Mouse (Mus musculus): ENCODE data around the gene Pou2f1. TPM values are rescaled to one million over a fixed set of nuclear protein-coding genes. Genes with fewer than 3 reads are reported as not detected.
A peak's percentile ranks its signal among the peaks of the same experiment; 100 is the strongest.

Gene Pou2f1
- polyA plus RNA-seq, 1 experiment, result 22.9 TPM

DNA sequence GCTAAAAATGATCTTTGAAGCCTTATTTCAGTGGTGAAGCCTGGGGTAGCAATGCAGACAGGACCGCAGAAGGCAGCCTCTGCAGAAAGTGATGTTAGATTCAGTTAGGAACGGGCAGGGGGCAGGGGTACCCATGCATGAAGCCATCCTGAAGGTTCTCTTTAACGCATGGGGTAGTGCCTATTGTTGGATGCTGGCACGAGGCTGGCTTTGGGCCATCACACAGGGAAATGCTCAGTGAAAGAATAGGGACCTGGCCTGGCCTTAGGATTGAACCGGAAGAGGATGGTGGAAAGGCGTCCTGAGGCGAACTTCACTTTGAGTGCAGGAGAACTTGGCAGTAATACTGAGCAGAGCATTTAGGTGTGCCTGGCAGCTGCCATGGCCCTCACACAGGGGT is 140.4 kb downstream of the Pou2f1 start:
- no peak for DNase-seq (ENCODE audit: low read depth in 1 of 2, low spot score in 2 of 2)
- TF ChIP-seq POLR2A (IDR thresholded peaks at IDR 0.05; ENCODE audit: low read depth, low read length) (no peak), CTCF (IDR thresholded peaks at IDR 0.05; ENCODE audit: extremely low read depth, insufficient read depth, insufficient read length, insufficient replicate concordance) (no peak)

DNA sequence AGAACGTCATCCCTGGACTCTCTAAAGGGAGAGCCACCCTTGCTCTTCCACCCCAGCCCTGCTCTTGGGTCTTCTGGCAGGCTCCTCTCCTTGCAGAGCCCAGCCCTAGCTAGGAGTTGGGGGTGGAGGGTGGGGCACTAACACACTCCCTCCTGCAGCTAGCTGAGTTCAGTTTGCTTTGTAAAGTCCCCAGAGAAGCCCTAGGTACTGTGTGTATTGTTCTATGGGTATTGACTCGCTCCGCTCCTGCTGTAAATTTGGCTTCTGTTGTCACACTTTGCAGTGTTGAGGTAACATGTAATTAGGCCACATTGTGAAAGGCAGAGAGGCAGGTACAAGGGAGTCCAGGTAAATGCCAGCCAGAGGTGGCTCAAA is 141.3 kb downstream of the Pou2f1 start:
- H3K27ac ChIP-seq (ENCODE audit: insufficient read depth, low read length), result no peak overlapping the region
- H3K36me3 ChIP-seq (ENCODE audit: control insufficient read depth, insufficient read depth, low read length), result peaks cover 3% of the 10 kb centered on the region
- H3K4me1 ChIP-seq (ENCODE audit: control insufficient read depth, insufficient read depth, insufficient read length), result no peaks in the 10 kb centered on the region
- H3K4me3 ChIP-seq (ENCODE audit: extremely low read depth, insufficient read depth, insufficient read length), result no peak overlapping the region
- TF ChIP-seq POLR2A (IDR thresholded peaks at IDR 0.05; ENCODE audit: low read depth, low read length) (no peak), CTCF (IDR thresholded peaks at IDR 0.05; ENCODE audit: extremely low read depth, insufficient read depth, insufficient read length, insufficient replicate concordance) (no peak)
- no peaks in the 10 kb centered on the region for H3K27me3 ChIP-seq (ENCODE audit: control insufficient read depth, insufficient read depth, low read length)
- WGBS, result 96% methylated on average over 3 of the region's 3 CpGs
- DNase-seq (ENCODE audit: low read depth in 1 of 2, low spot score in 2 of 2), result no peak

More for the DNA sequence above, 140.4 kb downstream of the Pou2f1 start:
- WGBS, result 84% methylated on average over 7 of the region's 7 CpGs
- Histone ChIP-seq H3K27ac (ENCODE audit: insufficient read depth, low read length) (no peak overlapping the region), H3K4me3 (ENCODE audit: extremely low read depth, insufficient read depth, insufficient read length) (no peak overlapping the region), H3K36me3 (ENCODE audit: control insufficient read depth, insufficient read depth, low read length) (peaks cover 7% of the 10 kb centered on the region), H3K27me3 (ENCODE audit: control insufficient read depth, insufficient read depth, low read length) (no peaks in the 10 kb centered on the region), H3K4me1 (ENCODE audit: control insufficient read depth, insufficient read depth, insufficient read length) (no peaks in the 10 kb centered on the region)

DNA sequence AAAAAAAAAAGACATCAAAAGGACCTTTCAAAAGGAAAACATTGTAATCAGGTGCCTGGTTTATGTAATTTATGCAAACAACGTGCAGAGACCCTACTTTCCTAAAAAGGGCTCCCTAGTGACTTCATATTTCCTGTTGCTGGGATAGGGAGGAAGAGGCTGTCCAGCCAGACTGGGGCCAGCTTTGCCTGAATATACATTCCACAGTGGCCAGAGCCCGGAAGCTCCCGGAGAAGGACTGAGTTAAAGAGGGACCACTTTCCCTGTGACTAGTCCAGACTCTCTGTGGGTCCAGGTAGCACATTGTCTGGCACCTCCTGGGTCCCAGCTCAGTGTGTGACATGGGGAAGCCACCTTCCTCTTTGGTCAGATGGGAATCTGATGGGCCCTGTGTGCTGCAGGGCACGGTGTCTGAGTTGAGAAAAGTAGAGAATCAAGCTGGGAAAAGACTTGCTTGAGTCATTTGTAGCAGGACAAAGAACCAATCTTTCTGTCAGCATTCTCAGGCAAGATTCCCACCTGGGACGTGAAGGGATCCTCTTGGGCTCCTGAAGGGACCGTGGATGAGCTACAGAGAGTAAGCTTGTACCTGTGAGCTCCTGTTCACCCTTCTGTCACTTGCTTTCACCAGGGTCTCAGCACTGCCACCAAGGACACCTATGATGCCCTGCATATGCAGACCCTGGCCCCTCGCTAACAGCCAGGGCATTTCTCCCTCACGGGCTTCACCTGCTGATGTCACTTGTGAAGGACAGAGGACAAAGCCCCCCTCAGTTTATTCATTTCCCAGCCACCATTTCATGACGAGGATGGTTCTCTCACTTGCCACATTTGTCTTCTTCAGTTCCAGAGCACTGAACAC is 141.9 kb downstream of the Pou2f1 start:
- Histone ChIP-seq H3K4me3 (ENCODE audit: extremely low read depth, insufficient read depth, insufficient read length) (no peak overlapping the region), H3K4me1 (ENCODE audit: control insufficient read depth, insufficient read depth, insufficient read length) (no peaks in the 10 kb centered on the region), H3K27me3 (ENCODE audit: control insufficient read depth, insufficient read depth, low read length) (no peaks in the 10 kb centered on the region), H3K27ac (ENCODE audit: insufficient read depth, low read length) (no peak overlapping the region), H3K36me3 (ENCODE audit: control insufficient read depth, insufficient read depth, low read length) (peaks cover 3% of the 10 kb centered on the region)
- TF ChIP-seq POLR2A (IDR thresholded peaks at IDR 0.05; ENCODE audit: low read depth, low read length) (no peak), CTCF (IDR thresholded peaks at IDR 0.05; ENCODE audit: extremely low read depth, insufficient read depth, insufficient read length, insufficient replicate concordance) (no peak)
- DNase-seq (ENCODE audit: low read depth in 1 of 2, low spot score in 2 of 2), result no peak
- 79% methylated on average over 9 of the region's 9 CpGs for WGBS

DNA sequence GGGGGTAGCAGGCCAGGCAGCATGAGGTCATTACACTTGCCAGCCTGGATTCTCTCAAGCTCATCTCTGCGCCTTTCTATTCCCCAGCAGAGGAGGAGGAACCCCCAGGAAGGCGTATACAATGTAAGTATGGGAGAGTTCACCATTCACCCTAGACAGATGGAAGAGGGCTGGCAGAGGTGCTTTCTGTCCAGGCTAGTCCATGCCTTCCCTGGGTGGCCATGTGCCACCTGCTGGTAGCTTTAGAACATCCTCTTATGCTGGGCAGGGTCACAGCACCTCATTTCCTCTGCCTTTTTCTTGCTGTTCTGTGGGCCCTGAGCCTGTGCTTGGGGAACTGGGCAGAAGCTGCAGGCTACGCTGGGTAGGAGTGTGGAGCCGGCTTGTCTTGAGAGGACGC is 144.1 kb downstream of the Pou2f1 start:
- no peaks in the 10 kb centered on the region for H3K36me3 ChIP-seq (ENCODE audit: control insufficient read depth, insufficient read depth, low read length)
- no peaks in the 10 kb centered on the region for H3K4me1 ChIP-seq (ENCODE audit: control insufficient read depth, insufficient read depth, insufficient read length)
- TF ChIP-seq CTCF (IDR thresholded peaks at IDR 0.05; ENCODE audit: extremely low read depth, insufficient read depth, insufficient read length, insufficient replicate concordance), result peak; percentile 48; the same call in 1 of the 2 replicates
- no peak for TF ChIP-seq POLR2A (IDR thresholded peaks at IDR 0.05; ENCODE audit: low read depth, low read length)
- no peak overlapping the region for H3K27ac ChIP-seq (ENCODE audit: insufficient read depth, low read length)
- no peak overlapping the region for H3K4me3 ChIP-seq (ENCODE audit: extremely low read depth, insufficient read depth, insufficient read length)
- H3K27me3 ChIP-seq (ENCODE audit: control insufficient read depth, insufficient read depth, low read length), result no peaks in the 10 kb centered on the region
- 91% methylated on average over 5 of the region's 5 CpGs for WGBS
- no peak for DNase-seq (ENCODE audit: low read depth in 1 of 2, low spot score in 2 of 2)

DNA sequence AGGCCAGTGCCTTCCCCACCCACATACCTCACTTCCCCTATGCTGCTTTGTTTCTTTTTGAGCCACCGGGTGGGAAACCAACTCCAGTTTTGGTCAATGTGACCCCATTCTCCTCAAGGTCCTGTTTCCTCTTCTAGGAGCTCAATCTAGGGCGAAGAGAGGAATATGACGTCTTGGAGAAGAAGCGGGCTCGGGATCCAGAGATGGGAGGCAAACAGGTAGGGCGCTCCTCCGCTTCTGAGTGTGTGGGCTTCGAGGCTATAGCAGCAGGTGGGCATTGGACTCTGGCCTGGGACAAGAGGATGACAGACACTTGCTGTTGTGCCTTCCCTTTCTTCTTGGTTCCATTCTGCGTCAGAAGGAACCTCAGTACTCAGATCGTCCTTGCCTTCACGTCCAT is 145.2 kb downstream of the Pou2f1 start:
- Histone ChIP-seq H3K36me3 (ENCODE audit: control insufficient read depth, insufficient read depth, low read length) (no peaks in the 10 kb centered on the region), H3K27ac (ENCODE audit: insufficient read depth, low read length) (no peak overlapping the region), H3K27me3 (ENCODE audit: control insufficient read depth, insufficient read depth, low read length) (no peaks in the 10 kb centered on the region), H3K4me1 (ENCODE audit: control insufficient read depth, insufficient read depth, insufficient read length) (peaks cover 2% of the 10 kb centered on the region; the same call in 1 of the 2 replicates), H3K4me3 (ENCODE audit: extremely low read depth, insufficient read depth, insufficient read length) (no peak overlapping the region)
- 83% methylated on average over 11 of the region's 11 CpGs for WGBS
- TF ChIP-seq CTCF (IDR thresholded peaks at IDR 0.05; ENCODE audit: extremely low read depth, insufficient read depth, insufficient read length, insufficient replicate concordance) (no peak), POLR2A (IDR thresholded peaks at IDR 0.05; ENCODE audit: low read depth, low read length) (no peak)
- no peak for DNase-seq (ENCODE audit: low read depth in 1 of 2, low spot score in 2 of 2)

DNA sequence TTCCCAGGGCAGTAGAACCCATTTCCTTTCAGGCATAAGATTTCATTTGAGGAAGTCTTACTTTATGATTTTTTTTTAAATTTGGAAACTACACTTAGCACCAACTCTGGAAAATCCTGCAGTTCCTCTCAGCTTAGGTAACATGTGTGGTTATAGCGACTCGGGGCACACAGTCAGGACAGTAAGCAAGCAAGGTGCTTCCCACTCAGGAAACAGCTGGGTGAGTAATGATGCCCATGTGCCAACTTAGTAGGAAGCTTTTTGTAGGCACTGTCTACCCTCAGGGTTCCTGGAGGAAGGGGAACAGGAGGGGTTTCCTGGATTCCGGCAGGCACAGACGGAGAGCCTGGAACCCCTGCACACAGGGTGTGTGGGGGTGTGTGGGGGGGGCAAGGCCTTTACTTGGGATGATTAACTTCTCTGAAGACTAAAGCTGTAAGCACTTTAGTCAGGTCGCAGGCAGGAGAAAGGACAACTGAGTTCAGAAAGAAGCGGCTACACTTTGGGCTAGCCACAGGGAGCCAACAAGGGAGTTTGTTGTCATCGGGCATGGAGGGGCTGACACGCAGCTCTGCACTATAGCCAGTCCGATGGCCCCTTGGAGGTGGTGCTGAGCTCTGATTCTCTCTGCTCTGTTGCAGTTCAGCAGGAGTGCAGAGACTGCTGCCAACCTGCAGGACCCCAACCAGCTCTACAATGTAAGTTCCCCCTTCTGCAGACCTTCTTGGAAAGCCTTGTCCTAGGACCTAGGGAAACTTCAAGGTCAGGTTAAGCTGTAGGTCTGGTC is 146.5 kb downstream of the Pou2f1 start:
- TF ChIP-seq POLR2A (IDR thresholded peaks at IDR 0.05; ENCODE audit: low read depth, low read length), result no peak
- TF ChIP-seq CTCF (IDR thresholded peaks at IDR 0.05; ENCODE audit: extremely low read depth, insufficient read depth, insufficient read length, insufficient replicate concordance), result no peak
- Histone ChIP-seq H3K36me3 (ENCODE audit: control insufficient read depth, insufficient read depth, low read length) (no peaks in the 10 kb centered on the region), H3K27me3 (ENCODE audit: control insufficient read depth, insufficient read depth, low read length) (no peaks in the 10 kb centered on the region), H3K4me3 (ENCODE audit: extremely low read depth, insufficient read depth, insufficient read length) (no peak overlapping the region), H3K27ac (ENCODE audit: insufficient read depth, low read length) (no peak overlapping the region), H3K4me1 (ENCODE audit: control insufficient read depth, insufficient read depth, insufficient read length) (peaks cover 2% of the 10 kb centered on the region; the same call in 1 of the 2 replicates)
- WGBS, result 66% methylated on average over 9 of the region's 9 CpGs
- DNase-seq (ENCODE audit: low read depth in 1 of 2, low spot score in 2 of 2), result no peak
